Mouse (Mus musculus): Measurements from ENCODE around the gene Sumo1. TPM values are rescaled to one million over a fixed set of nuclear protein-coding genes. Genes with fewer than 3 reads are reported as not detected.

The Sumo1 gene
- polyA plus RNA-seq, 1 experiment from 2014 or later = 583 TPM

- DNase-seq (ENCODE audit: low spot score) = no peak
- 91% methylated on average over 5 of the region's 5 CpGs for WGBS
- H3K4me3 ChIP-seq = no peak overlapping the region
- no peak overlapping the region for H3K27ac ChIP-seq
- H3K9me3 ChIP-seq (replicated peaks) = no peaks in the 10 kb centered on the region
- no peaks in the 10 kb centered on the region for H3K27me3 ChIP-seq (ENCODE audit: low read depth, poor library complexity, severe bottlenecking)
- H3K4me1 ChIP-seq = no peaks in the 10 kb centered on the region
- no peaks in the 10 kb centered on the region for H3K36me3 ChIP-seq
Measured at GRCm38 (mm10) chr1:59625410-59625809, 45.2 kb downstream of the Sumo1 start.

- peak; percentile 87 for DNase-seq (ENCODE audit: low spot score)
- Histone ChIP-seq H3K27ac (no peak overlapping the region), H3K36me3 (no peaks in the 10 kb centered on the region), H3K9me3 (replicated peaks) (no peaks in the 10 kb centered on the region), H3K4me3 (no peak overlapping the region), H3K27me3 (ENCODE audit: low read depth, poor library complexity, severe bottlenecking) (no peaks in the 10 kb centered on the region), H3K4me1 (no peaks in the 10 kb centered on the region)
- WGBS = 35% methylated on average over 5 of the region's 5 CpGs
Measured at GRCm38 (mm10) chr1:59623325-59624017, 47.2 kb downstream of the Sumo1 start.

GRCm38 (mm10) chr1:59619201-59619600 lies 51.4 kb downstream of the Sumo1 start:
- WGBS = 89% methylated on average over 10 of the region's 10 CpGs

GRCm38 (mm10) chr1:59615021-59615420 lies 55.6 kb downstream of the Sumo1 start:
- no peak for DNase-seq (ENCODE audit: low spot score)
- no peaks in the 10 kb centered on the region for H3K9me3 ChIP-seq (replicated peaks)
- no peaks in the 10 kb centered on the region for H3K36me3 ChIP-seq
- H3K27me3 ChIP-seq (ENCODE audit: low read depth, poor library complexity, severe bottlenecking) = no peaks in the 10 kb centered on the region
- WGBS = 86% methylated on average over 2 of the region's 2 CpGs
- H3K4me1 ChIP-seq = peaks cover under 1% of the 10 kb centered on the region; the same call in 1 of the 2 replicates
- no peak overlapping the region for H3K4me3 ChIP-seq
- H3K27ac ChIP-seq = no peak overlapping the region

More at GRCm38 (mm10) chr1:59619201-59619600, 51.4 kb downstream of the Sumo1 start:
- Histone ChIP-seq H3K4me3 (no peak overlapping the region), H3K9me3 (replicated peaks) (no peaks in the 10 kb centered on the region), H3K27me3 (ENCODE audit: low read depth, poor library complexity, severe bottlenecking) (no peaks in the 10 kb centered on the region), H3K27ac (no peak overlapping the region), H3K36me3 (no peaks in the 10 kb centered on the region), H3K4me1 (no peaks in the 10 kb centered on the region)
- no peak for DNase-seq (ENCODE audit: low spot score)

- WGBS = 38% methylated on average over 6 of the region's 6 CpGs
- H3K36me3 ChIP-seq = no peaks in the 10 kb centered on the region
- no peaks in the 10 kb centered on the region for H3K9me3 ChIP-seq (replicated peaks)
- H3K27ac ChIP-seq = no peak overlapping the region
- peak; percentile 77 for DNase-seq (ENCODE audit: low spot score)
- no peak overlapping the region for H3K4me3 ChIP-seq
- H3K27me3 ChIP-seq (ENCODE audit: low read depth, poor library complexity, severe bottlenecking) = no peaks in the 10 kb centered on the region
- peaks cover 6% of the 10 kb centered on the region; the same call in 1 of the 2 replicates for H3K4me1 ChIP-seq
Measured at GRCm38 (mm10) chr1:59613795-59614194, 56.8 kb downstream of the Sumo1 start.

- Histone ChIP-seq H3K4me1 (peaks cover 6% of the 10 kb centered on the region; the same call in 1 of the 2 replicates), H3K4me3 (no peak overlapping the region), H3K9me3 (replicated peaks) (no peaks in the 10 kb centered on the region), H3K27me3 (ENCODE audit: low read depth, poor library complexity, severe bottlenecking) (no peaks in the 10 kb centered on the region), H3K27ac (no peak overlapping the region), H3K36me3 (no peaks in the 10 kb centered on the region)
- 94% methylated on average over 3 of the region's 3 CpGs for whole genome bisulfite sequencing
- no peak for DNase-seq (ENCODE audit: low spot score)
Measured at GRCm38 (mm10) chr1:59610929-59611328, 59.7 kb downstream of the Sumo1 start.

- Histone ChIP-seq H3K4me1 (peaks cover 6% of the 10 kb centered on the region; the same call in 1 of the 2 replicates), H3K36me3 (no peaks in the 10 kb centered on the region), H3K4me3 (no peak overlapping the region), H3K9me3 (replicated peaks) (no peaks in the 10 kb centered on the region), H3K27ac (peak overlapping the region; percentile 14; the same call in 1 of the 2 replicates), H3K27me3 (ENCODE audit: low read depth, poor library complexity, severe bottlenecking) (no peaks in the 10 kb centered on the region)
- no peak for DNase-seq (ENCODE audit: low spot score)
- WGBS = 71% methylated on average over 10 of the region's 10 CpGs
Measured at GRCm38 (mm10) chr1:59609896-59610295, 60.7 kb downstream of the Sumo1 start.

GRCm38 (mm10) chr1:59609458-59609857 lies 61.2 kb downstream of the Sumo1 start:
- WGBS = 82% methylated on average over 4 of the region's 4 CpGs
- H3K27ac ChIP-seq = peak overlapping the region; percentile 14; the same call in 1 of the 2 replicates

GRCm38 (mm10) chr1:59608920-59609319 lies 61.7 kb downstream of the Sumo1 start:
- Histone ChIP-seq H3K9me3 (replicated peaks) (no peaks in the 10 kb centered on the region), H3K36me3 (no peaks in the 10 kb centered on the region), H3K4me1 (peaks cover 8% of the 10 kb centered on the region), H3K4me3 (no peak overlapping the region), H3K27ac (no peak overlapping the region), H3K27me3 (ENCODE audit: low read depth, poor library complexity, severe bottlenecking) (no peaks in the 10 kb centered on the region)
- DNase-seq (ENCODE audit: low spot score) = no peak
- WGBS = 69% methylated on average over 5 of the region's 5 CpGs

More at GRCm38 (mm10) chr1:59609458-59609857, 61.2 kb downstream of the Sumo1 start:
- Histone ChIP-seq H3K27me3 (ENCODE audit: low read depth, poor library complexity, severe bottlenecking) (no peaks in the 10 kb centered on the region), H3K4me3 (no peak overlapping the region), H3K36me3 (no peaks in the 10 kb centered on the region), H3K4me1 (peaks cover 6% of the 10 kb centered on the region; the same call in 1 of the 2 replicates), H3K9me3 (replicated peaks) (no peaks in the 10 kb centered on the region)
- no peak for DNase-seq (ENCODE audit: low spot score)

GRCm38 (mm10) chr1:59608125-59608762 lies 62.4 kb downstream of the Sumo1 start:
- Histone ChIP-seq H3K27me3 (ENCODE audit: low read depth, poor library complexity, severe bottlenecking) (no peaks in the 10 kb centered on the region), H3K4me3 (no peak overlapping the region), H3K9me3 (replicated peaks) (no peaks in the 10 kb centered on the region), H3K27ac (no peak overlapping the region), H3K4me1 (peaks cover 12% of the 10 kb centered on the region), H3K36me3 (no peaks in the 10 kb centered on the region)
- WGBS = 87% methylated on average over 7 of the region's 7 CpGs
- DNase-seq (ENCODE audit: low spot score) = no peak

GRCm38 (mm10) chr1:59607071-59607470 lies 63.6 kb downstream of the Sumo1 start:
- no peak overlapping the region for H3K4me3 ChIP-seq
- 0 out of 2 replicates have a peak, but pooled peaks cover 3% of the 10 kb centered on the region for H3K27me3 ChIP-seq (ENCODE audit: low read depth, poor library complexity, severe bottlenecking)
- no peaks in the 10 kb centered on the region for H3K36me3 ChIP-seq
- no peak overlapping the region for H3K27ac ChIP-seq
- WGBS = 67% methylated on average over 7 of the region's 7 CpGs
- DNase-seq (ENCODE audit: low spot score) = no peak
- H3K9me3 ChIP-seq (replicated peaks) = no peaks in the 10 kb centered on the region
- peaks cover 21% of the 10 kb centered on the region for H3K4me1 ChIP-seq

GRCm38 (mm10) chr1:59606479-59606878 lies 64.2 kb downstream of the Sumo1 start:
- 0 out of 2 replicates have a peak, but pooled peaks cover 3% of the 10 kb centered on the region for H3K27me3 ChIP-seq (ENCODE audit: low read depth, poor library complexity, severe bottlenecking)
- H3K9me3 ChIP-seq (replicated peaks) = no peaks in the 10 kb centered on the region
- H3K27ac ChIP-seq = no peak overlapping the region
- WGBS = 92% methylated on average over 13 of the region's 13 CpGs
- H3K4me1 ChIP-seq = peaks cover 21% of the 10 kb centered on the region
- no peaks in the 10 kb centered on the region for H3K36me3 ChIP-seq
- H3K4me3 ChIP-seq = no peak overlapping the region
- no peak for DNase-seq (ENCODE audit: low spot score)

- peak overlapping the region; percentile 50; the same call in 1 of the 2 replicates for H3K27ac ChIP-seq
- WGBS = 23% methylated on average over 11 of the region's 11 CpGs
Measured at GRCm38 (mm10) chr1:59603893-59604292, 66.7 kb downstream of the Sumo1 start.

More at GRCm38 (mm10) chr1:59603893-59604292, 66.7 kb downstream of the Sumo1 start:
- Histone ChIP-seq H3K4me3 (0 out of 2 replicates have a peak overlapping the region, but pooled peaks have one; percentile 6), H3K9me3 (replicated peaks) (no peaks in the 10 kb centered on the region), H3K4me1 (peaks cover 16% of the 10 kb centered on the region), H3K27me3 (ENCODE audit: low read depth, poor library complexity, severe bottlenecking) (0 out of 2 replicates have a peak, but pooled peaks cover 3% of the 10 kb centered on the region), H3K36me3 (no peaks in the 10 kb centered on the region)
- peak; percentile 68 for DNase-seq (ENCODE audit: low spot score)

All from limb, embryonic 10.5 days (tissue).